Comparison of ENCODE assay signal across 9 mouse cellular contexts in genomic region chr1:106242129-106242528, GRCm38 (mm10).
DNase-seq lines count a peak whose midpoint lies in the region; ATAC-seq and TF ChIP-seq lines count a peak whose summit lies in the region.
"Had no signal": no experiment of that assay in that cellular context is flagged by ENCODE, and none has a peak within 500 bp of the region (broad histone marks: within the 10 kb centered on the region; RNA-seq: fewer than 3 reads in every experiment).

No protein-coding gene starts in this region.

- no peak overlapping the region for H3K27ac ChIP-seq in intestine, embryonic 15.5 days
- no peak overlapping the region for H3K27ac ChIP-seq in intestine, postnatal 0 days (ENCODE audit: low read depth, low read length)

- H3K9ac ChIP-seq in intestine, embryonic 15.5 days = no peak overlapping the region
- H3K9ac ChIP-seq in intestine, postnatal 0 days (ENCODE audit: low read depth, low read length) = no peak overlapping the region

- H3K4me3 ChIP-seq in intestine, embryonic 15.5 days (replicated peaks) = no peak overlapping the region
- no peak overlapping the region for H3K4me3 ChIP-seq in intestine, postnatal 0 days (ENCODE audit: low read depth, low read length)

- no peaks in the 10 kb centered on the region for H3K36me3 ChIP-seq in intestine, embryonic 15.5 days
- H3K36me3 ChIP-seq in intestine, postnatal 0 days (ENCODE audit: control insufficient read depth, insufficient read depth) = no peaks in the 10 kb centered on the region

- TF ChIP-seq CTCF in intestine, postnatal 0 days (IDR thresholded peaks at IDR 0.05; ENCODE audit: low read depth) = no peak

- H3K4me1 ChIP-seq in intestine, embryonic 15.5 days (replicated peaks) = peaks cover 4% of the 10 kb centered on the region; the same call in 1 of the 2 replicates
- H3K4me1 ChIP-seq in intestine, postnatal 0 days (replicated peaks; ENCODE audit: control insufficient read depth, insufficient read depth, low read length) = 0 out of 2 replicates have a peak, but pooled peaks cover 3% of the 10 kb centered on the region

- intact Hi-C loops in heart, postnatal 10 days (cut with DNase I) = loop anchor here (5.0 kb wide), 1 partner anchor 70 kb away; the partner anchor contains the start of gene Phlpp1

- no peaks in the 10 kb centered on the region for H3K27me3 ChIP-seq in intestine, embryonic 15.5 days (replicated peaks)
- H3K27me3 ChIP-seq in intestine, postnatal 0 days (replicated peaks; ENCODE audit: control insufficient read depth, insufficient read depth, low read length) = no peaks in the 10 kb centered on the region

- H3K9me3 ChIP-seq in intestine, embryonic 15.5 days = no peaks in the 10 kb centered on the region
- no peaks in the 10 kb centered on the region for H3K9me3 ChIP-seq in intestine, postnatal 0 days (ENCODE audit: control insufficient read depth)

- 0 out of 2 replicates have a peak, but pooled peaks have one; percentile 45 for ATAC-seq in intestine, embryonic 15.5 days
- no peak for ATAC-seq in intestine, postnatal 0 days

- DNase-seq in right cerebral cortex, adult 18-20 months = peak; percentile 55
- DNase-seq in right cerebral cortex, postnatal 14 days = no peak
- DNase-seq in heart, postnatal 10 days = peak; percentile 44 to 62
- DNase-seq in telencephalon, adult 2 months (ENCODE audit: low read depth, low spot score) = peak; percentile 60
- DNase-seq in adrenal gland, postnatal 10 days = no peak
- no peak for DNase-seq in embryo, embryonic 10.5 days (ENCODE audit: low spot score)
- DNase-seq: gastrocnemius, postnatal 36 days had no signal

- WGBS in intestine, embryonic 15.5 days = 17% methylated on average over 2 of the region's 2 CpGs
- 21% methylated on average over 2 of the region's 2 CpGs for WGBS in intestine, postnatal 0 days

- H3K4me2 ChIP-seq in intestine, embryonic 15.5 days (replicated peaks) = no peak overlapping the region
- H3K4me2 ChIP-seq in intestine, postnatal 0 days (replicated peaks; ENCODE audit: low read depth) = no peak overlapping the region

Comparison
In these comparisons a context has a peak if more than half of its experiments do, and no peak if none do; other contexts are left out.
1. DNase-seq: peak in right cerebral cortex, adult 18-20 months (single experiment), heart, postnatal 10 days (2 of 2) and telencephalon, adult 2 months (single experiment); none in right cerebral cortex, postnatal 14 days (single experiment), adrenal gland, postnatal 10 days (single experiment) and embryo, embryonic 10.5 days (single experiment).